17 mouse cellular contexts compared by ENCODE assay signal in genomic region chr16:29174831-29175350, GRCm38 (mm10). TPM values are rescaled to one million over a fixed set of nuclear protein-coding genes. Genes with fewer than 3 reads are reported as not detected.
A peak's percentile ranks its signal among the peaks of the same experiment; 100 is the strongest.
DNase-seq lines count a peak whose midpoint lies in the region; ATAC-seq and TF ChIP-seq lines count a peak whose summit lies in the region.
"Had no signal": no experiment of that assay in that cellular context is flagged by ENCODE, and none has a peak within 500 bp of the region (broad histone marks: within the 10 kb centered on the region; RNA-seq: fewer than 3 reads in every experiment).

No protein-coding gene starts in this region.

- no peak overlapping the region for H3K27ac ChIP-seq in lung, postnatal 0 days (ENCODE audit: low read length)
- H3K27ac ChIP-seq: hindbrain, postnatal 0 days; left cerebral cortex, adult 2 months; lung, embryonic 15.5 days; neural tube, embryonic 15.5 days had no signal

- H3K9me3 ChIP-seq in lung, postnatal 0 days (ENCODE audit: low read length) = no peaks in the 10 kb centered on the region
- H3K9me3 ChIP-seq: lung, embryonic 15.5 days; neural tube, embryonic 15.5 days had no signal

- no peak for TF ChIP-seq CTCF in lung, postnatal 0 days (IDR thresholded peaks at IDR 0.05)
- TF ChIP-seq CTCF in lung, adult 2 months (IDR thresholded peaks at IDR 0.05; ENCODE audit: insufficient read depth, low read length) = no peak

- H3K9ac ChIP-seq in lung, postnatal 0 days (replicated peaks; ENCODE audit: low read depth) = no peak overlapping the region
- H3K9ac ChIP-seq: lung, embryonic 15.5 days; neural tube, embryonic 15.5 days had no signal

- H3K36me3 ChIP-seq in lung, postnatal 0 days (ENCODE audit: insufficient read depth, low read length) = no peaks in the 10 kb centered on the region
- H3K36me3 ChIP-seq: lung, embryonic 15.5 days; neural tube, embryonic 15.5 days had no signal

- no peak for ATAC-seq in lung, postnatal 0 days
- no peak for ATAC-seq in activated CD4-positive, CD25-positive, alpha-beta regulatory T cell, adult 4 months
- ATAC-seq: hindbrain, postnatal 0 days had no signal

- TF ChIP-seq POLR2A in lung, adult 2 months (IDR thresholded peaks at IDR 0.05; ENCODE audit: borderline replicate concordance, extremely low read depth, low read depth, low read length) = no peak

- peak; percentile 5 to 14 for DNase-seq in heart, adult 18-20 months
- DNase-seq in heart, adult 11 months = no peak
- peak; percentile 6 for DNase-seq in lung, postnatal 0 days (ENCODE audit: low spot score)
- no peak for DNase-seq in lung, adult 2 months
- peak; percentile 55 for DNase-seq in fibroblast of lung, adult 2 months (ENCODE audit: low read depth)
- peak; percentile 32 for DNase-seq in lung, postnatal 36 days
- no peak for DNase-seq in layer of hippocampus, adult 9-11 months
- DNase-seq: cerebellum, adult 9-11 months; kidney, adult 2 months; retina, postnatal 1 day had no signal

- H3K4me1 ChIP-seq in lung, postnatal 0 days (ENCODE audit: insufficient read depth, low read depth, low read length) = no peaks in the 10 kb centered on the region
- H3K4me1 ChIP-seq in lung, adult 2 months (ENCODE audit: control insufficient read depth, insufficient read depth, low read length) = no peaks in the 10 kb centered on the region
- H3K4me1 ChIP-seq: lung, embryonic 15.5 days; neural tube, embryonic 15.5 days had no signal

- 37% methylated on average over 6 of the region's 6 CpGs for WGBS in lung, postnatal 0 days
- WGBS in lung, adult 2 months = 32% methylated on average over 6 of the region's 6 CpGs

- H3K27me3 ChIP-seq in lung, postnatal 0 days (replicated peaks; ENCODE audit: insufficient read depth, low read length) = no peaks in the 10 kb centered on the region
- H3K27me3 ChIP-seq: lung, embryonic 15.5 days; neural tube, embryonic 15.5 days had no signal

- TF ChIP-seq EP300 in lung, postnatal 0 days (IDR thresholded peaks at IDR 0.05) = no peak

- no peak overlapping the region for H3K4me3 ChIP-seq in lung, postnatal 0 days (ENCODE audit: low read depth, low read length)
- H3K4me3 ChIP-seq in lung, adult 2 months (replicated peaks; ENCODE audit: extremely low read depth, low read depth, low read length) = no peak overlapping the region
- H3K4me3 ChIP-seq: left cerebral cortex, adult 2 months; lung, embryonic 15.5 days; neural tube, embryonic 15.5 days had no signal

- H3K4me2 ChIP-seq in lung, postnatal 0 days (replicated peaks; ENCODE audit: low read depth, low read length) = no peak overlapping the region
- H3K4me2 ChIP-seq: lung, embryonic 15.5 days; neural tube, embryonic 15.5 days had no signal

RNA-seq across cellular contexts. Expression of gene Hrasls, which starts 34.6 kb away (rescaled TPM):
- 10 to 100 TPM; 30.1 to 30.2 TPM for total RNA-seq in heart, adult 18-20 months (2021)
- polyA plus RNA-seq in lung, postnatal 0 days (2015; fragmentation: Nextera tagmentation; extraction: Ambion mirVana) = 0.14 and 0.21 TPM in 2 replicates
- 2.0 TPM in 1 of 2 replicates, not detected in the other for polyA plus RNA-seq in lung, adult 2 months (2012; rRNA removed)
- not detected for polyA plus RNA-seq in activated CD4-positive, CD25-positive, alpha-beta regulatory T cell, adult 4 months (2017; shearing (Covaris generic))
- total RNA-seq: granulocyte monocyte progenitor cell, adult 5-6 weeks had no signal
- polyA plus RNA-seq: small intestine, adult 2 months had no signal

Comparison
In these comparisons a context has a peak if more than half of its experiments do, and no peak if none do; other contexts are left out.
1. DNase-seq: peak in heart, adult 18-20 months (2 of 2), lung, postnatal 0 days (single experiment), fibroblast of lung, adult 2 months (single experiment) and lung, postnatal 36 days (single experiment); none in heart, adult 11 months (single experiment), lung, adult 2 months (single experiment) and layer of hippocampus, adult 9-11 months (single experiment).